Mouse (Mus musculus) E14TG2a.4 (cell line): ENCODE data around the gene B3gat1.

ENCODE experiments used
- CTCF ChIP-seq: conservative IDR thresholded peaks from 2 replicates; pipeline ENCODE4 v1.5.1; 2014; ENCODE audit warnings: low read length
- NANOG ChIP-seq: IDR thresholded peaks from 2 replicates; pipeline ENCODE4 v1.6.1; 2014; ENCODE audit warnings: borderline replicate concordance, low read length, mixed read lengths
- POU5F1 ChIP-seq: IDR thresholded peaks from 2 replicates; pipeline ENCODE4 v1.6.1; 2014; ENCODE audit warnings: low read length, borderline replicate concordance

- no peak for TF ChIP-seq CTCF
- TF ChIP-seq POU5F1, result no peak
- no peak for TF ChIP-seq NANOG
These were observed 15.1 kb upstream of the B3gat1 start for GRCm38 (mm10) chr9:26718388-26718787.
